Mouse (Mus musculus) ES-E14 (cell line): ENCODE results near the gene Inhbc. TPM values are rescaled to one million over a fixed set of nuclear protein-coding genes. Genes with fewer than 3 reads are reported as not detected.

ENCODE experiments used
- DNase-seq: peaks from one replicate; pipeline ENCODE4 v3.0.0-alpha.2; 2013; ENCODE audit warnings: low read depth, low spot score
- H3K27ac ChIP-seq: 2 replicates; pipeline ENCODE4 v1.5.1; 2012; ENCODE audit warnings: low read depth, mild to moderate bottlenecking, low read length, moderate library complexity, mixed read lengths; ENCODE audit not compliant: poor library complexity, insufficient read depth, severe bottlenecking
- H3K36me3 ChIP-seq: 2 replicates; pipeline ENCODE4 v1.6.1; 2012; ENCODE audit warnings: mild to moderate bottlenecking, low read length, moderate library complexity, mixed read lengths; ENCODE audit not compliant: control insufficient read depth, poor library complexity, insufficient read depth, severe bottlenecking
- H3K4me1 ChIP-seq, 2 experiments: fragments of 150-350 bp in 1 of 2; sonication (generic) in 1 of 2; 2 replicates each; pipeline ENCODE4 v1.6.1; 2012; ENCODE audit warnings: low read length in 2 of 2, mild to moderate bottlenecking in 1 of 2, mixed read lengths in 1 of 2; ENCODE audit not compliant: control insufficient read depth in 2 of 2, insufficient read depth in 2 of 2, poor library complexity in 1 of 2
- H3K4me3 ChIP-seq, 2 experiments: fragments of 150-350 bp in 1 of 2; sonication (generic) in 1 of 2; 2 replicates each; pipeline ENCODE4 v1.5.1; 2012; ENCODE audit warnings: low read length in 2 of 2, low read depth in 1 of 2, mild to moderate bottlenecking in 1 of 2, mixed read lengths in 1 of 2; ENCODE audit not compliant: insufficient read depth in 1 of 2, poor library complexity in 1 of 2, severe bottlenecking in 1 of 2
- H3K9ac ChIP-seq: 2 replicates; pipeline ENCODE4 v1.6.1; 2012; ENCODE audit warnings: low read depth, mild to moderate bottlenecking, low read length, mixed read lengths; ENCODE audit not compliant: poor library complexity, insufficient read depth, severe bottlenecking
- H3K9me3 ChIP-seq: fragments of 150-350 bp; sonication (generic); 2 replicates; pipeline ENCODE4 v1.6.1; 2012; ENCODE audit warnings: low read depth, mild to moderate bottlenecking, low read length; ENCODE audit not compliant: control insufficient read depth, insufficient read depth
- CHD2 ChIP-seq: IDR thresholded peaks from 2 replicates; pipeline ENCODE4 v1.6.1; 2014; ENCODE audit warnings: mild to moderate bottlenecking, low read depth, low read length, inconsistent platforms
- HCFC1 ChIP-seq: IDR thresholded peaks from 2 replicates; pipeline ENCODE4 v1.6.1; 2012; ENCODE audit warnings: low read length, inconsistent platforms, borderline replicate concordance; ENCODE audit not compliant: insufficient read depth
- MAFK ChIP-seq: IDR thresholded peaks from 2 replicates; pipeline ENCODE4 v1.6.1; 2014; ENCODE audit warnings: mild to moderate bottlenecking, low read depth, low read length, inconsistent platforms; ENCODE audit not compliant: insufficient read depth
- ZC3H11A ChIP-seq: IDR thresholded peaks from 2 replicates; pipeline ENCODE4 v1.6.1; 2012; ENCODE audit warnings: low read depth, mild to moderate bottlenecking, inconsistent platforms, low read length, borderline replicate concordance
- ZNF384 ChIP-seq: IDR thresholded peaks from 2 replicates; pipeline ENCODE4 v1.6.1; 2012; ENCODE audit warnings: low read depth, low read length, inconsistent platforms
- in situ Hi-C, 2 experiments: fragments of 600-800 bp; cut with MboI; formaldehyde crosslinking; loops; one replicate each; pipeline ENCODE4 v1.15.1; 2025; ENCODE audit warnings: low sequenced_read_pairs in 2 of 2, inconsistent platforms in 1 of 2; ENCODE audit not compliant: unreplicated experiment in 2 of 2
- total RNA-seq: library from RNA; depleted of rRNA; stranded (reverse); fragments of 300-350 nt; gene quantifications from 2 replicates; pipeline ENCODE4 v1.2.3, GENCODE M21; 2012

The Inhbc gene
- total RNA-seq, 1 experiment = 0.36 TPM

DNA sequence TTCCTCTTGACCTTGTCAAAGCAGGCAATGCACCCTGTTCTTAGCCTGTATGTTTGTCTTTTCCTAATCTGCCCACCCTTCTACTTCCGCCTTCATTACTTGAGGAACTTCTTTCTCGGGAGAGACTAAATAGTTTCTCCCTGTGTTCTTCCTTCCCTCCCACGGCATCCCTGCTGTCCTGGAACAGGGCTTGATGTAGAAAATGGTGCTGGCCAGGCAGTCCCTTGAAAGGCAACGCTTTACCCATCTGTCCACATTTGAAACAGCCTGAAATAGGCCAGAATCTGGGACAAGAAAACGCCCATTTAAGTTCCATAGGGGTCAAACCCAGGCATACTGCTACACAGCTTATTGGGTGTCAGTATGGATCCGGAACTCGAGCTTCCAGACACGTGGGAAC lies 20.4 kb downstream of the Inhbc start:
- TF ChIP-seq ZC3H11A = no peak
- TF ChIP-seq CHD2 = no peak
- no peak for TF ChIP-seq MAFK
- no peak for TF ChIP-seq ZNF384
- TF ChIP-seq HCFC1 = no peak
- DNase-seq = no peak
- Histone ChIP-seq H3K9ac (no peak overlapping the region), H3K36me3 (no peaks in the 10 kb centered on the region), H3K9me3 (no peaks in the 10 kb centered on the region), H3K4me3 (no peak overlapping the region; a peak in 1 of 4 replicates), H3K27ac (no peak overlapping the region), H3K4me1 (peaks cover 3 to 12% of the 10 kb centered on the region in 2 experiments; a peak in 3 of 4 replicates)
- in situ Hi-C loops = no loop called here

DNA sequence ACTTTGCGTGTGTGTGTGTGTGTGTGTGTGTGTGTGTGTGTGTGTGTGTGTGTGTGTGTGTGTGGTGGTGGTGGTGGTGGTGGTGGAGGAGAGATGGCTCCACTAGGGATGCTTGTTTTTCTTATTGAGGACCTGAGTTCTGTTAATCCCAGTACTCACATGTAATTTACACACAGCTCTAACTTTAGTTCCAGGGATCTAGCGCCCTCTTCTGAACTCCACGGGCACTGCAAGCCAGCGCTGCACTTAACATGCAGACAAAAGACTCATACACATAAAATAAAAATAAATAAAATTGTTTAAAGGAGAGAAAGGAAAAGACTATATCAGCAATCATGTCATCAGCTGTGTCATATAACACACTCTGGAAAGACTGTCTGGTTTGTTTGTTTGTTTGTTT lies 21.3 kb downstream of the Inhbc start:
- Histone ChIP-seq H3K4me3 (no peak overlapping the region), H3K9ac (no peak overlapping the region), H3K27ac (no peak overlapping the region), H3K4me1 (peaks cover 3 to 12% of the 10 kb centered on the region in 2 experiments; a peak in 3 of 4 replicates), H3K9me3 (no peaks in the 10 kb centered on the region), H3K36me3 (no peaks in the 10 kb centered on the region)
- TF ChIP-seq ZC3H11A = no peak
- no peak for TF ChIP-seq ZNF384
- TF ChIP-seq MAFK = no peak
- TF ChIP-seq HCFC1 = no peak
- TF ChIP-seq CHD2 = no peak
- in situ Hi-C loops = no loop called here
- no peak for DNase-seq

DNA sequence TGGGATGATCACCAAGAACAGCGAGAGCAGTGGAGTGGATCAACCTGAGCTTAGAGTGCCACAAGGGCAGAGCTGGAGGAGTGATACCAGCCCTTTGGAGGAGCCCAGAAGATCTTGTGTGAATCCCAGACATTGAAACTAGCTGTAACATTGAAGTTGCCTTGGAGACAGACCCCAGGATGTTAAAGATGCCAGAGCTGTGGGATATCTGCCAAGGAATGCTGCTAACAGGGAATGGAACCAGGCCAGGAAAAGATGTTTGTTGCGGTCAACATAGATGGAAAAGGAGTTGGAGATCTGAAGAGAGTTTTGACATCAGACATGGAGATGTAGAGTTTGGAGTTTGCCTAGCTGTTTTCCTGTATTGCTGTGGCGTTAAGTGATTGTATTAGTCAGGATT lies 24.1 kb downstream of the Inhbc start:
- TF ChIP-seq MAFK = no peak
- no peak for TF ChIP-seq ZC3H11A
- no peak for TF ChIP-seq HCFC1
- TF ChIP-seq CHD2 = no peak
- TF ChIP-seq ZNF384 = no peak
- Histone ChIP-seq H3K36me3 (no peaks in the 10 kb centered on the region), H3K4me3 (no peak overlapping the region)

DNA sequence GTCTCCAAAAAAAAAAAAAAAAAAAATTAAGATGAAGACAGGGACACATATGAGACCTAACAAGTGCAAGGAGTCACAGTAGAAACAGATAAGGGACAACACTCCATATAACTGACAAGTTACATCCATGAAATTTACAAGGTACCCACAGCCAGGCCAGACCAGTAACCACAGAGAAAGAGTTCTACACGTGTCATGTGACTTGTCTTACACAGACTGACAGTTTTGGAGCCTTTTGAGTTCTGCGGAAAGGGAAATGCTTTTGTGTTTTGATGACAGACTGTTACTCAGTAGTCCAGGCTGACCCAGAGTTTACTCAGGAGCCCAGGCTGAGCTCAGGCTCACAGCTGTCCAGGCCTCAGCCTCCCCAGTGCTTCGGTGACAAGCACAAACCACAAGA lies 27.2 kb downstream of the Inhbc start:
- no peak for DNase-seq
- in situ Hi-C loops = no loop called here

More for the DNA sequence above, 24.1 kb downstream of the Inhbc start:
- no peaks in the 10 kb centered on the region for H3K9me3 ChIP-seq
- peaks cover under 1 to 8% of the 10 kb centered on the region in 2 experiments; a peak in 2 of 4 replicates for H3K4me1 ChIP-seq
- no peak for DNase-seq
- no peak overlapping the region for H3K9ac ChIP-seq
- no peak overlapping the region for H3K27ac ChIP-seq
- in situ Hi-C loops = no loop called here

DNA sequence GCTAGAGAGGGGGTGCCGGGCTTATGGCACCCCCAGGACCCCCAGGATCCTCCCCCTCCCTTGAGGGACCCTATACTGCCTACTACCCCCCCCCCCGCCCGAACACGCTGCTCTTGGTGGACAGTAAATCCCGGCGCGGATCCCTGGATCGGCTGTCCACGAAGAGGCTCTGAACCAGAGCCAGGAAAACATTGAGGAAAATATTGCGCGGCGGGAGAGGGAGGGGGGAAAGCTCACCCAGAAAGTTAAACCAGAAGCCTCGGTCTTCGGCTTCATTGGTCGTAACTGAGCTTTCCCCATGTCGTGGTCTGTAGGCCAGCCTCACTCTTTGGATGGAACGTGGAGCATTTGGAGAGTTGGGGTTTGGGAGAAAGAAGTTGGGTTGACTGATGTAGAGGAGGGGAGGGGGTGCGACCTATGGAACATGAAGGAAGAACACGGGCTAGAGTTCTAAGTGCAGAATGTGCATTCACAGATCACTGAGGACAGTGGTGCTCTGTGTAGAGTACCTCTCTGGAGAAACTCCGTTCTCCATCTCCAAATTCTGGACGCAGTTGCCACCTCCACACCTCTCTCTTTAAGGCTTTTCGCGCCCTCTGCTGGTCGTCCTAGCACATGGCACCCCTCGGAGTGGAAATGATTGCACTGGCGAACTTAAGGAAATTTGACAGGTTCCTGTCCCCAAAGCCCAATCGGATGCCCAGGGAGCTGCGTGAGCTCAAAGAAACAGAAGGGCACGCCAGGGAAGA lies 28.2 kb downstream of the Inhbc start, which contains the start of gene Gli1:
Gene Gli1, minus strand, starts transcription at position 84 of the 749 bp plus-strand sequence.
- peak within 1 kb of the TSS; percentile 71 for H3K9ac ChIP-seq
- H3K36me3 ChIP-seq = peaks cover 4% of the 10 kb centered on the region; the same call in 1 of the 2 replicates
- DNase-seq = peak; percentile 95
- in situ Hi-C loops = no loop called here
- H3K27ac ChIP-seq = peak within 1 kb of the TSS; percentile 83
- H3K4me1 ChIP-seq = peaks cover 10 to 11% of the 10 kb centered on the region in 2 experiments
- no peaks in the 10 kb centered on the region for H3K9me3 ChIP-seq
- TF ChIP-seq ZNF384 (no peak), MAFK (no peak), HCFC1 (no peak), CHD2 (no peak), ZC3H11A (0 out of 2 replicates have a peak, but pooled peaks have one; percentile 23)
- H3K4me3 ChIP-seq = peak within 1 kb of the TSS; percentile 71 to 89

More for the DNA sequence above, 27.2 kb downstream of the Inhbc start:
- Histone ChIP-seq H3K9me3 (no peaks in the 10 kb centered on the region), H3K27ac (no peak overlapping the region), H3K36me3 (peaks cover 2% of the 10 kb centered on the region; the same call in 1 of the 2 replicates), H3K4me3 (no peak overlapping the region), H3K9ac (no peak overlapping the region), H3K4me1 (peaks cover 4 to 6% of the 10 kb centered on the region in 2 experiments; a peak in 3 of 4 replicates)
- no peak for TF ChIP-seq HCFC1
- no peak for TF ChIP-seq ZC3H11A
- TF ChIP-seq MAFK = no peak
- no peak for TF ChIP-seq ZNF384
- TF ChIP-seq CHD2 = no peak
